Mouse (Mus musculus): ENCODE results near the gene Sdf2l1.

- TF ChIP-seq CTCF (IDR thresholded peaks at IDR 0.05; ENCODE audit: low read depth, low read length), result no peak
- TF ChIP-seq POLR2A (IDR thresholded peaks at IDR 0.05; ENCODE audit: borderline replicate concordance, low read depth, low read length), result no peak
Observed at GRCm38 (mm10) chr16:17146772-17147235, 14.6 kb upstream of the Sdf2l1 start, which contains the start of gene Ccdc116.

Measured in bone marrow macrophage, adult 2 months (primary cell).